Mouse (Mus musculus) lung, adult 2 months (tissue): ENCODE results near the gene Spata31d1d.

ENCODE experiments used
- CTCF ChIP-seq: fragments of 200-500 bp; IDR thresholded peaks from 2 replicates; pipeline ENCODE4 v1.5.1; 2011; ENCODE audit warnings: mild to moderate bottlenecking, low read length, control low read depth; ENCODE audit not compliant: insufficient read depth
- POLR2A ChIP-seq: fragments of 200-500 bp; IDR thresholded peaks from 2 replicates; pipeline ENCODE4 v1.6.1; 2011; ENCODE audit warnings: low read depth, mild to moderate bottlenecking, control low read depth, low read length, borderline replicate concordance; ENCODE audit errors: extremely low read depth

DNA sequence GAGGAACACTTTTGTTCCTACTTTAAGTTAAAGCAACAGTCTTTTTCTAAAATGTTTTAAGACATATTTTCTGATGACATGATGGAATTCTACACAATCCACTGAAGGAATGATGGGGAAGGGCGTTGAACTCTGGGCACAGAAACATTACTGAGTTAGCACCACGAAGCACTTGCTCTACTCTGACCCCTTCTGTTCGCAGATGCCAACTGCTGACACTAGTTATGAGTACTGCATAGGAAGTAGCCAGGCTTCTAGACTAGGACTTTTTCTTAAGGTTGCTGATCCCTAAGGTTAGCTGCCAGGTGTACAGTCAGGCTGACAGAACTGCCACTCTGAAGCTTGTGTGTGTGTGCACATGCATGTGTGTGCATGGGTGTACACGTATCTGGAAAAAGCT, 47.7 kb upstream of the Spata31d1d start:
- TF ChIP-seq POLR2A (no peak), CTCF (peak; percentile 18; the same call in 1 of the 2 replicates)
